ENCODE assay signal across 8 mouse cellular contexts in genomic region chr5:139282191-139282590, GRCm38 (mm10). TPM values are rescaled to one million over a fixed set of nuclear protein-coding genes. Genes with fewer than 3 reads are reported as not detected.
A peak's percentile ranks its signal among the peaks of the same experiment; 100 is the strongest.
DNase-seq lines count a peak whose midpoint lies in the region; ATAC-seq and TF ChIP-seq lines count a peak whose summit lies in the region.

No protein-coding gene starts in this region.

- DNase-seq in 3134 (ENCODE audit: extremely low read depth, insufficient read length, low spot score) = peak; percentile 51
- DNase-seq in adrenal gland, adult 8-10 months = peak; percentile 65
- DNase-seq in embryo, embryonic 9.5 days (ENCODE audit: extremely low spot score) = peak; percentile 82
- peak; percentile 77 for DNase-seq in kidney, adult 11 months
- DNase-seq in spleen, adult 2 months (ENCODE audit: low read depth in 1 of 2, low spot score in 2 of 2) = peak; percentile 50 to 84

- H3K9me3 ChIP-seq in limb, embryonic 12.5 days = no peaks in the 10 kb centered on the region
- H3K9me3 ChIP-seq in midbrain, embryonic 16.5 days (replicated peaks; ENCODE audit: control insufficient read depth, low read length, poor library complexity, severe bottlenecking) = no peaks in the 10 kb centered on the region

- H3K9ac ChIP-seq in limb, embryonic 12.5 days (replicated peaks) = no peak overlapping the region
- no peak overlapping the region for H3K9ac ChIP-seq in midbrain, embryonic 16.5 days (ENCODE audit: low read depth, low read length)

- 7% methylated on average over 15 of the region's 15 CpGs for WGBS in limb, embryonic 12.5 days
- 9% methylated on average over 15 of the region's 15 CpGs for WGBS in midbrain, embryonic 16.5 days
- 6% methylated on average over 15 of the region's 15 CpGs for WGBS in spleen, adult 2 months

- peaks cover 8% of the 10 kb centered on the region for H3K4me1 ChIP-seq in limb, embryonic 12.5 days (replicated peaks)
- no peaks in the 10 kb centered on the region for H3K4me1 ChIP-seq in midbrain, embryonic 16.5 days (ENCODE audit: control insufficient read depth, insufficient read depth, low read length)
- H3K4me1 ChIP-seq in spleen, adult 2 months (ENCODE audit: control insufficient read depth, insufficient read depth, insufficient read length) = peaks cover 31% of the 10 kb centered on the region; the same call in 1 of the 2 replicates

- no peak overlapping the region for H3K4me3 ChIP-seq in limb, embryonic 12.5 days (replicated peaks)
- no peak overlapping the region for H3K4me3 ChIP-seq in midbrain, embryonic 16.5 days (ENCODE audit: low read depth, low read length)
- no peak overlapping the region for H3K4me3 ChIP-seq in spleen, adult 2 months (ENCODE audit: extremely low read depth, insufficient read depth, insufficient read length)

- TF ChIP-seq CTCF in spleen, adult 2 months (IDR thresholded peaks at IDR 0.05; ENCODE audit: extremely low read depth, insufficient read depth, insufficient read length, insufficient replicate concordance) = peak; percentile 97

- H3K36me3 ChIP-seq in limb, embryonic 12.5 days = no peaks in the 10 kb centered on the region
- H3K36me3 ChIP-seq in midbrain, embryonic 16.5 days (ENCODE audit: control insufficient read depth, insufficient read depth, low read length) = no peaks in the 10 kb centered on the region; the same call in 1 of the 2 replicates
- H3K36me3 ChIP-seq in spleen, adult 2 months (ENCODE audit: control insufficient read depth, insufficient read depth, low read length) = peaks cover 2% of the 10 kb centered on the region; the same call in 1 of the 2 replicates

- peak overlapping the region; percentile 9; the same call in 1 of the 2 replicates for H3K4me2 ChIP-seq in limb, embryonic 12.5 days
- H3K4me2 ChIP-seq in midbrain, embryonic 16.5 days (ENCODE audit: low read length) = no peak overlapping the region

- ATAC-seq in granulocyte monocyte progenitor cell, adult 5-6 weeks (replicated peaks; ENCODE audit: poor library complexity, severe bottlenecking) = peak; percentile 53
- ATAC-seq in limb, embryonic 12.5 days (ENCODE audit: insufficient number of reproducible peaks, insufficient read depth, low FRiP score, low TSS enrichment, low read depth) = no peak
- peak; percentile 47; the same call in 1 of the 2 replicates for ATAC-seq in midbrain, embryonic 16.5 days

- TF ChIP-seq POLR2A in spleen, adult 2 months (IDR thresholded peaks at IDR 0.05; ENCODE audit: low read depth, low read length) = no peak

- no peaks in the 10 kb centered on the region for H3K27me3 ChIP-seq in limb, embryonic 12.5 days
- H3K27me3 ChIP-seq in midbrain, embryonic 16.5 days (ENCODE audit: control insufficient read depth, insufficient read depth, low read depth, low read length) = no peaks in the 10 kb centered on the region
- no peaks in the 10 kb centered on the region for H3K27me3 ChIP-seq in spleen, adult 2 months (ENCODE audit: control insufficient read depth, insufficient read depth, low read length)

- 0 out of 2 replicates have a peak overlapping the region, but pooled peaks have one; percentile 12 for H3K27ac ChIP-seq in limb, embryonic 12.5 days
- H3K27ac ChIP-seq in midbrain, embryonic 16.5 days (ENCODE audit: low read length) = no peak overlapping the region
- H3K27ac ChIP-seq in spleen, adult 2 months (ENCODE audit: insufficient read depth, low read length) = no peak overlapping the region

RNA-seq across cellular contexts. Expression of gene Get4, which starts 30.1 kb away (rescaled TPM):
- 100 to 1,000 TPM in 2 of 4 experiments, 10 to 100 TPM in 2; 96.6 to 112 (median 101) TPM for total RNA-seq in adrenal gland, adult 8-10 months (2022)
- 43.8 and 51.8 TPM in 2 replicates for total RNA-seq in granulocyte monocyte progenitor cell, adult 5-6 weeks (2014; fragmentation: Nextera tagmentation)
- total RNA-seq in granulocyte monocyte progenitor cell, adult 5-6 weeks (2017) = 17.9 and 30.5 TPM in 2 replicates
- 165 and 167 TPM in 2 replicates for polyA plus RNA-seq in limb, embryonic 12.5 days (2016; fragmentation: Nextera tagmentation; extraction: Ambion mirVana)
- polyA plus RNA-seq in midbrain, embryonic 16.5 days (2015; fragmentation: Nextera tagmentation; extraction: Ambion mirVana) = 115 and 122 TPM in 2 replicates
- 91.4 and 137 TPM in 2 replicates for polyA plus RNA-seq in spleen, adult 2 months (2012; rRNA removed)

RNA-seq across cellular contexts. Expression of gene Adap1, which starts 43.2 kb away (rescaled TPM):
- 1 to 10 TPM; 2.5 to 7.0 (median 3.9) TPM for total RNA-seq in adrenal gland, adult 8-10 months (2022)
- total RNA-seq in granulocyte monocyte progenitor cell, adult 5-6 weeks (2014; fragmentation: Nextera tagmentation) = 46.5 and 63.5 TPM in 2 replicates
- total RNA-seq in granulocyte monocyte progenitor cell, adult 5-6 weeks (2017) = 39.4 and 53.9 TPM in 2 replicates
- 0.77 and 1.1 TPM in 2 replicates for polyA plus RNA-seq in limb, embryonic 12.5 days (2016; fragmentation: Nextera tagmentation; extraction: Ambion mirVana)
- polyA plus RNA-seq in midbrain, embryonic 16.5 days (2015; fragmentation: Nextera tagmentation; extraction: Ambion mirVana) = 66.9 and 68.5 TPM in 2 replicates
- 23.2 and 29.5 TPM in 2 replicates for polyA plus RNA-seq in spleen, adult 2 months (2012; rRNA removed)

Comparison
In these comparisons a context has a peak if more than half of its experiments do, and no peak if none do; other contexts are left out.
1. RNA of gene Adap1, which starts 43.2 kb away (polyA plus RNA-seq): 66.9 to 68.5 TPM in midbrain, embryonic 16.5 days and 23.2 to 29.5 TPM in spleen, adult 2 months; 0.77 to 1.1 TPM in limb, embryonic 12.5 days; every median in the first group is over 10 times any median in the second.
2. Peak in every context shown above with its lines, with median percentiles within 50 percentile points of each other: DNase-seq.